Mouse (Mus musculus): ENCODE results near the gene Stk33. TPM values are rescaled to one million over a fixed set of nuclear protein-coding genes. Genes with fewer than 3 reads are reported as not detected.

Gene Stk33
- total and polyA plus RNA-seq, 3 experiments, result not detected

- Histone ChIP-seq H3K9me3 (replicated peaks; ENCODE audit: insufficient read depth, low read length) (no peaks in the 10 kb centered on the region), H3K4me3 (ENCODE audit: control insufficient read depth in 1 of 2, insufficient read depth in 1 of 2, low read depth in 2 of 2, low read length in 2 of 2) (no peak overlapping the region), H3K9ac (ENCODE audit: control insufficient read depth, low read depth, low read length, poor library complexity, severe bottlenecking) (no peak overlapping the region), H3K27ac (ENCODE audit: control insufficient read depth, low read depth, low read length) (no peak overlapping the region), H3K36me3 (ENCODE audit: control insufficient read depth in 1 of 2, insufficient read depth in 2 of 2, low read length in 2 of 2) (no peaks in the 10 kb centered on the region), H3K79me2 (ENCODE audit: control insufficient read depth, insufficient read depth, low read length, poor library complexity) (no peaks in the 10 kb centered on the region), H3K4me1 (ENCODE audit: control insufficient read depth in 1 of 2, insufficient read depth in 2 of 2, low read length in 2 of 2) (no peaks in the 10 kb centered on the region), H3K27me3 (ENCODE audit: control insufficient read depth in 1 of 2, insufficient read depth in 2 of 2, low read length in 2 of 2) (no peaks in the 10 kb centered on the region)
- TF ChIP-seq KAT2A (conservative IDR thresholded peaks at IDR 0.05; ENCODE audit: low read depth, low read length) (no peak), ZKSCAN1 (IDR thresholded peaks at IDR 0.05; ENCODE audit: low read depth, low read length) (no peak), SMC3 (IDR thresholded peaks at IDR 0.05; ENCODE audit: low read depth, low read length) (no peak), TCF12 (IDR thresholded peaks at IDR 0.05; ENCODE audit: low read depth, low read length) (no peak), USF2 (IDR thresholded peaks at IDR 0.05; ENCODE audit: borderline replicate concordance in 1 of 2, insufficient read depth in 1 of 2, low read depth in 1 of 2, low read length in 2 of 2) (no peak), MYC (IDR thresholded peaks at IDR 0.05; ENCODE audit: low read depth, low read length) (no peak), RAD21 (IDR thresholded peaks at IDR 0.05; ENCODE audit: low read depth, low read length) (no peak), CHD1 (IDR thresholded peaks at IDR 0.05; ENCODE audit: low read depth, low read length) (no peak), HCFC1 (IDR thresholded peaks at IDR 0.05; ENCODE audit: low read depth, low read length) (no peak), ETS1 (IDR thresholded peaks at IDR 0.05; ENCODE audit: low read depth, low read length) (no peak), NRF1 (IDR thresholded peaks at IDR 0.05; ENCODE audit: insufficient read depth, low read depth, low read length, poor library complexity, severe bottlenecking) (no peak), ELF1 (IDR thresholded peaks at IDR 0.05; ENCODE audit: low read depth, low read length) (no peak), GABPA (IDR thresholded peaks at IDR 0.05; ENCODE audit: low read depth, low read length) (no peak), SIN3A (IDR thresholded peaks at IDR 0.05; ENCODE audit: low read length) (no peak), POLR2AphosphoS2 (IDR thresholded peaks at IDR 0.05; ENCODE audit: low read length) (no peak)
- no peak for DNase-seq (ENCODE audit: low read depth, low spot score)
Observed at GRCm38 (mm10) chr7:109238724-109239123, 200.2 kb downstream of the Stk33 start.

DNA sequence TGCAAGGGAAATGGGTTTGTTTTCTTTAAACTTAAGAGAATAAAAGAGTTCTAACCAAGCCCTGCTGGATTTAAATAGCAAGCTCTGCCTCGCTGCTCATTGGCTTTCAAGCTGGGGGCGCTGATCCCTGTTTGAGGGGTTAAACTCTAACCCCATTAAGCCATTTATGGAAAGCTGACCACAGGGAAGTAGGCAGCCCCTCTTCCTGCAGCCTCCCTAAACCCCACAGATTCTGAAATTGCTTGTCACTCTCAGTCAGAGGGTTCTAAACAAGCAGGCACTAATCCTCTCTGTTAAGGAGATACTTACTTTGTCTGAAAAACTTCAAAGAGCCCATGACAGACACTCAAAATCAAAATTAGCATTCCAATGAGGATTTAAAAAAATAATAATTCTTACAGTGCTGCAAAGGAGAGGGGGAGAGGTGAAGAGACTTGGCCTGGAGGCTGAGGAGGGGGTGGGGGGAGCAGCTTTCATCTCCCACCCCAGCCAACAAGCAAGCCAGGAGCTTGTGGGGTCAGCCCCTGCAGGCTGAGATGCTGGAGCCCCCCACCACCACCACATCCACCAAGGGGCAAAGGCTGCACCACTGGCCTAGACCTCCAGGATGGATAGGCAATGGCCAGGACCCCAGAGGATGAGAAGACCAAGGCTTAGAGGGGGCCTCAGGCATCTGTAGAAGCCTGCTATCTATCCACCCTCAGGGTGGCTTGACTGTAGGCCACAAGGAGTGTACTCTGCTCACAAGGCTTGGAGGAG is 203.8 kb downstream of the Stk33 start:
- TF ChIP-seq TCF12 (IDR thresholded peaks at IDR 0.05; ENCODE audit: low read depth, low read length), result no peak
- no peak for TF ChIP-seq HCFC1 (IDR thresholded peaks at IDR 0.05; ENCODE audit: low read depth, low read length)
- no peak for TF ChIP-seq UBTF (IDR thresholded peaks at IDR 0.05; ENCODE audit: borderline replicate concordance, insufficient read depth, low read depth, low read length)
- TF ChIP-seq JUND (IDR thresholded peaks at IDR 0.05; ENCODE audit: low read depth, low read length), result no peak
- TF ChIP-seq BHLHE40 (IDR thresholded peaks at IDR 0.05; ENCODE audit: borderline replicate concordance, low read depth, low read length), result no peak
- no peak for TF ChIP-seq GABPA (IDR thresholded peaks at IDR 0.05; ENCODE audit: low read depth, low read length)
- no peak for TF ChIP-seq POLR2A (IDR thresholded peaks at IDR 0.05; ENCODE audit: control insufficient read depth in 1 of 2, insufficient read depth in 1 of 2, low read depth in 1 of 2, low read length in 2 of 2, poor library complexity in 1 of 2)
- no peak for TF ChIP-seq GATA1 (IDR thresholded peaks at IDR 0.05; ENCODE audit: low read depth, low read length)
- no peak for TF ChIP-seq USF1 (IDR thresholded peaks at IDR 0.05; ENCODE audit: low read depth, low read length)
- TF ChIP-seq MEF2A (IDR thresholded peaks at IDR 0.05; ENCODE audit: extremely low read depth, insufficient replicate concordance, low read depth, low read length, poor library complexity, severe bottlenecking), result no peak
- no peak for TF ChIP-seq TAL1 (IDR thresholded peaks at IDR 0.05; ENCODE audit: low read length)
- TF ChIP-seq RAD21 (IDR thresholded peaks at IDR 0.05; ENCODE audit: low read depth, low read length), result no peak
- TF ChIP-seq NELFE (IDR thresholded peaks at IDR 0.05; ENCODE audit: low read depth, low read length), result no peak
- no peak for TF ChIP-seq SMC3 (IDR thresholded peaks at IDR 0.05; ENCODE audit: low read depth, low read length)
- TF ChIP-seq CTCF (IDR thresholded peaks at IDR 0.05 in 2 of 3, conservative IDR thresholded peaks at IDR 0.05 in 1 of 3; ENCODE audit: control insufficient read depth in 1 of 3, insufficient read depth in 1 of 3, low read depth in 2 of 3, low read length in 3 of 3, poor library complexity in 1 of 3, severe bottlenecking in 1 of 3), result no peak
- TF ChIP-seq KAT2A (conservative IDR thresholded peaks at IDR 0.05; ENCODE audit: low read depth, low read length), result no peak
- no peak overlapping the region for H3K9ac ChIP-seq (ENCODE audit: control insufficient read depth, low read depth, low read length, poor library complexity, severe bottlenecking)

More for the DNA sequence above, 203.8 kb downstream of the Stk33 start:
- Histone ChIP-seq H3K4me3 (ENCODE audit: control insufficient read depth in 1 of 2, insufficient read depth in 1 of 2, low read depth in 2 of 2, low read length in 2 of 2) (no peak overlapping the region), H3K79me2 (ENCODE audit: control insufficient read depth, insufficient read depth, low read length, poor library complexity) (no peaks in the 10 kb centered on the region), H3K36me3 (ENCODE audit: control insufficient read depth in 1 of 2, insufficient read depth in 2 of 2, low read length in 2 of 2) (no peaks in the 10 kb centered on the region), H3K4me1 (ENCODE audit: control insufficient read depth in 1 of 2, insufficient read depth in 2 of 2, low read length in 2 of 2) (no peaks in the 10 kb centered on the region), H3K27me3 (ENCODE audit: control insufficient read depth in 1 of 2, insufficient read depth in 2 of 2, low read length in 2 of 2) (no peaks in the 10 kb centered on the region), H3K9me3 (replicated peaks; ENCODE audit: insufficient read depth, low read length) (no peaks in the 10 kb centered on the region), H3K27ac (ENCODE audit: control insufficient read depth, low read depth, low read length) (no peak overlapping the region)
- DNase-seq (ENCODE audit: low read depth, low spot score), result no peak

Data from MEL (cell line).